Mouse (Mus musculus): ENCODE results near the gene Fscn1. TPM values are rescaled to one million over a fixed set of nuclear protein-coding genes. Genes with fewer than 3 reads are reported as not detected.

The Fscn1 gene
- total RNA-seq, 2 experiments from 2014 or later: 172 to 173 TPM

- H3K4me3 ChIP-seq: no peak overlapping the region
- DNase-seq (ENCODE audit: low spot score in 2 of 2): no peak
- H3K27ac ChIP-seq: no peak overlapping the region
- no peak for TF ChIP-seq CTCF (conservative IDR thresholded peaks at IDR 0.05)
These were observed 15.0 kb upstream of the Fscn1 start for GRCm38 (mm10) chr5:142944979-142945682.

DNA sequence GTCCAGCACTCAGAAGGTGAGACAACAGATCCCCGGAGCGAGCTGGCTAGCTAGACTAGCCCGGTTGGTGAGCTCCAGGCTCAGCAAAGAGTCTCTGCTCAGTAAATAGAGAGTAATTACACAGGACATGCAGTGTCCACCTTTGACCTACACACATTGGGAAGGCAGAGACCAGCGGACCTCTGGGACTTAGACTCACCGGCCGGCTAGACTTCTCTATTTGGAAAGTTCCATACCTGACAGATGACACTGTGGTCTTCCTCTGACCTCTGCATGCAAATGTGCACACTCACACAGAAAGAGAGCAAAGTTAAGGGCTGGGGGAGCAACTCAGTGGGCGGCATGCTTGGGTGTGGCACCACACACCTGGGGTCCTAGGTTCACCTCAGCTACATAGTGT is 12.7 kb upstream of the Fscn1 start:
- Histone ChIP-seq H3K4me3 (no peak overlapping the region), H3K27ac (no peak overlapping the region)
- no peak for TF ChIP-seq CTCF (conservative IDR thresholded peaks at IDR 0.05)
- no peak for DNase-seq (ENCODE audit: low spot score in 2 of 2)

DNA sequence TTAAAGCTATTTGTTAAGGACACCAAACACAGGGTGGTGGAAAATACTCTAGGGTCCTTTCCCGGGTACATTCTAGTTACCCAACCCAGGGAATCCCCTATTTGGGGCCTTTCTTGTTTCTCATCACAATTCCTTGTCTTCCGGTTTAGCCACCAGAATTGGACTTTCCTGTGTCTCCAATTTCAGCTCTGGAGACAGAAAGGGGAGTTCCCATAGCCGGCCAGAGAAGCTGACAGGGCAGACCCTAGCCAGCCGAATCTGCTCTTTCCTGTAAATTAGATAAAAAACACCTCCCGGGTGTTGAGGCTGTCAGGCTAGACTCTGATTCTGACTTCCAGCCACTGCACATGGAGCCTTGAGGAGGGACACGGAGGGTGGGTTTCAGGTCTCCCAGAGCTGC is 10.6 kb upstream of the Fscn1 start:
- no peak overlapping the region for H3K27ac ChIP-seq
- H3K4me3 ChIP-seq: no peak overlapping the region
- TF ChIP-seq CTCF (conservative IDR thresholded peaks at IDR 0.05): no peak
- no peak for DNase-seq (ENCODE audit: low spot score in 2 of 2)

DNA sequence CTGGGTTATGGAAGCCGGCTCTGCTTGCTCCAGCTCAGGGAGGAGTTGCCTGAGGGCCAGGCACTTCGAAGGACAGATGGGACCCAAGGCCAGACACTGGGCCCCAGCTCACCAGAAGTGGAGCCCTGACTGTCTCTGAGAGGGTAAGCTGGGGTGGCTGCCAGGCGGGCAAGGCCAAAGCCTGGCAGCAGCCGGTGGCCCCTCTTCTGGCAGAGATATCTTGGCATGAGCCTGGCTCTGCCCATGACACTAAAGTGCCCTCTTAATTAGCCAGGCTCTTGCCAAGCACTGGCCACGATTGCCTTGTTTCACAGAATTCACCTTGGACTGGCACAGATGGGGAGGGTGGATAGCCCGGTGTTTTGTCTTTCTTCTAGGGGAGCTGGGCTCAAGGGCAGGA is 9.7 kb upstream of the Fscn1 start:
- TF ChIP-seq CTCF (conservative IDR thresholded peaks at IDR 0.05): no peak
- H3K4me3 ChIP-seq: no peak overlapping the region
- DNase-seq (ENCODE audit: low spot score in 2 of 2): no peak
- no peak overlapping the region for H3K27ac ChIP-seq

DNA sequence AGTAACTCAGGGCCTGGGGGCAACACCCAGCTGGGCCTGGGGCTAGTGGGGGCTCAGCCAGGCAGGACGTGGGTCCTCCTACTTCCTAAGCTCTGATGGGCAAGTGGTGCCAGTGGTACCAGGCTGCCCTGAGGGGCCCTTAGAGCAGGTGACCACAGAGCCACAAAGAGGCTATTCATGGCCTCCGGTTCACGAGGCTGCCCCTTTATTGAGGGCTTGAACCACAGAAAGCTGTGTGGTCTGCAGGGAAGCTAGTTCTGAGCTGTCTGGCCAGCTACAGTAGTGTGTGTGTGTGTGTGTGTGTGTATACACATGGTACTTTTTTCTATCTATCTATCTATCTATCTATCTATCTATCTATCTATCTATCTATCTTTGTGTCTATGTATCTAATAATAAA is 6.5 kb upstream of the Fscn1 start:
- Histone ChIP-seq H3K27ac (peak overlapping the region; percentile 75), H3K4me3 (no peak overlapping the region)
- TF ChIP-seq CTCF (conservative IDR thresholded peaks at IDR 0.05): no peak
- DNase-seq (ENCODE audit: low spot score in 2 of 2): no peak

DNA sequence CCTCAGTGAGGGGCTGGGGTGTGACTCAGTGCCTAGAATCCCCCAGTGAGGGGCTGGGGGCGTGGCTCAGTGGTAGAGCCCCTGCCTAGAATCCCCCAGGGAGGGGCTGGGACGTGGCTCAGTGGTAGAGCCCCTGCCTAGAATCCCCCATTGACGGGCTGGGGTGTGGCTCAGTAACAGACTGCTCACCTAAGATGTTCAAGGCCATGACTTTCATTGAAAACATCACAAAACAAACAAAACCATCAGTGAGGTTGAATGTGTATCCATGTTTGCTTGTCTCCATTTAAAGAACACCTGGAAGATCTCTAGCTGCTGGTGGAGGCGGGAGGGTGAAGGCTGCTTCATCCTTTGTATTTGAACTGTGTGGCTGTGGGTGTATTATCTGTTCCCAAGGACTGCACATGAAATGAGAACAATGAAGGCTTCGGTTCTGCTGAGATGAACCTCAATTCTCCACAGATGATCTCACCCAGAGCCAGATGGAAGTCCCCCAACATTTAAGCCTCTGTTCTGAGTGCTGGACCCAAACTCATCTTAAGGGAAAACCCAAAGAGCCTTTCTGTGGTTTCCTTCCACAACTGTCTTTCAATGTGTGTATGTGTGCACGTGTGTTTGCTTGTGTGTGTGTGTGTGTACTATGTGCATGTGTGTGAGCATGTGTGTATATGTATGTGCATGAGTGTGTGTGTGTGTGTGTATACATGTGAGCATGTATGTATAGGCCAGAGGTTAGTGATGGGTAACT is 3.0 kb upstream of the Fscn1 start:
- no peak overlapping the region for H3K27ac ChIP-seq
- no peak for TF ChIP-seq CTCF (conservative IDR thresholded peaks at IDR 0.05)
- DNase-seq (ENCODE audit: low spot score in 2 of 2): no peak
- H3K4me3 ChIP-seq: no peak overlapping the region

DNA sequence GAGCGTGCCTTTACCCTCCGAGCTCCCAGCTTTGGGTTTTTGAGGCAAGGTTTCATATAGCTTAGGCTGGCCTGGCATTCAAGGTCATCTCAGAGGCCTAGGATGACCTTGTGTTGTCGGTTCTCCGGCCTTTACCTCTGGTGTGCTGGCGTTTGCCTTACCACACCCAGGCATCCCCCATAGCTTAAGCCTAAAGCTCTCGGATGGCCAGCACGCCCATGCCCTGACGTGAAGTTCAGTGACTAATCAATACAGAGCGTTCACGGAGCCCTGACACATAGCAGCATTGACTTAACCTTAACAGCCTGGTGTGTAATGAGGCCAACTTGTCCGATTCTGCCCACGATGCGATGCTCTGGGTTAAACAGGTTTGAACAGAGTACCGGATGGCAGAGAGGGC is 1.7 kb upstream of the Fscn1 start:
- TF ChIP-seq CTCF (conservative IDR thresholded peaks at IDR 0.05): no peak
- H3K4me3 ChIP-seq: no peak overlapping the region
- DNase-seq (ENCODE audit: low spot score in 2 of 2): no peak
- H3K27ac ChIP-seq: no peak overlapping the region

DNA sequence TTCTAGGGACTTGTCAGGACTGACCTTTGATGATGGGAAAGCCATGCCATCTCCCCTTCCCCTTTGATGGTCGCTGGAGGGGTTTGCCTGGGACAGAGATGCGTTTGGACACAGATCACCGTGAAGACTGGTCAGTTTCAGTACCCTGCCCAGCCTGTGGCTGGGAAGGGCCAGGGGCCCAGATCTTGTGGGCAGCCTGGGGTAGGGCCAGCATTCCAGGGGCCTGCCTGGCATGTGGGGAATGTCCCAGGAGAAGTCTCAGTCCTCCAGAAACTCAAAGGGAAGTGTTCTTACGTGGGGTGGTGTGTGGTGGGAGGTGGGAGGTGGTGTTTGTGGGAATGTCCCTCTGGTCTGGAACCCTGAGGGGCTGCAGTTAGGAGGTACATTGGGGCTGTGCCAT is 987 bp upstream of the Fscn1 start:
- Histone ChIP-seq H3K4me3 (no peak overlapping the region), H3K27ac (no peak overlapping the region)
- DNase-seq (ENCODE audit: low spot score in 2 of 2): no peak
- no peak for TF ChIP-seq CTCF (conservative IDR thresholded peaks at IDR 0.05)

GRCm38 (mm10) chr5:142960775-142961271 is 680 bp downstream of the Fscn1 start:
- TF ChIP-seq CTCF (conservative IDR thresholded peaks at IDR 0.05): no peak
- H3K27ac ChIP-seq: peak overlapping the region; percentile 94
- no peak for DNase-seq (ENCODE audit: low spot score in 2 of 2)
- H3K4me3 ChIP-seq: peak overlapping the region; percentile 79

GRCm38 (mm10) chr5:142961398-142961880 is 1.3 kb downstream of the Fscn1 start:
- Histone ChIP-seq H3K27ac (peak overlapping the region; percentile 94), H3K4me3 (peak overlapping the region; percentile 79)
- no peak for TF ChIP-seq CTCF (conservative IDR thresholded peaks at IDR 0.05)
- no peak for DNase-seq (ENCODE audit: low spot score in 2 of 2)

DNA sequence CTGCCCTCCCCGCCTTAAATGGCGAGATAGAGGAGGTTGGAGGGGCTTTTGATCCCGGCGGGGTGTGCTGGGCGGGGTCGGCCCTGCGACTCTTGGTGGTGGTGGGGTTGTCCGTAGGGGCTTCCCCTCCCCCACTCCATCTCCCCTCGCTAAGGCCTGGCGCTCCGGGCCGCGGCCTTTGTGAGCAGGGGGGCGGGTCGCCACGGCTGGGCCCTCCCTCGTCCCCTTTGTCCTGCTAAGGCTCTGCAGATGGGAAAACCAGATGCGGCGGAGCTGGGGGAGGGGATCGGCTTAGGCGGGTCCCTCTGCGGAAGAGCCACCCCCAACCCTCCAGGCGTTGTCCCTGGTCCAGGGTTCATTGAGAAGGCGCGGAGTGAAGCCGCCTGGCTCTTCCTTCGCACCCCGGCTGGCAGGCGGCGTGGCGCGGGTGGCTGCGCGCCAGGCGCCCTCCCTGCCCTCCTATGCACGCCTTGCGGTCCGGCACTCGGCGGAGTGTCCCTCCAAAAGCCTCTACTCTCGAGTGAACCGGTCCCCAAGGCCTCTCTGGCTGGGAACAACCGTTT is 1.8 kb downstream of the Fscn1 start:
- Histone ChIP-seq H3K4me3 (peak overlapping the region; percentile 79), H3K27ac (peak overlapping the region; percentile 94)
- DNase-seq (ENCODE audit: low spot score in 2 of 2): no peak
- no peak for TF ChIP-seq CTCF (conservative IDR thresholded peaks at IDR 0.05)

DNA sequence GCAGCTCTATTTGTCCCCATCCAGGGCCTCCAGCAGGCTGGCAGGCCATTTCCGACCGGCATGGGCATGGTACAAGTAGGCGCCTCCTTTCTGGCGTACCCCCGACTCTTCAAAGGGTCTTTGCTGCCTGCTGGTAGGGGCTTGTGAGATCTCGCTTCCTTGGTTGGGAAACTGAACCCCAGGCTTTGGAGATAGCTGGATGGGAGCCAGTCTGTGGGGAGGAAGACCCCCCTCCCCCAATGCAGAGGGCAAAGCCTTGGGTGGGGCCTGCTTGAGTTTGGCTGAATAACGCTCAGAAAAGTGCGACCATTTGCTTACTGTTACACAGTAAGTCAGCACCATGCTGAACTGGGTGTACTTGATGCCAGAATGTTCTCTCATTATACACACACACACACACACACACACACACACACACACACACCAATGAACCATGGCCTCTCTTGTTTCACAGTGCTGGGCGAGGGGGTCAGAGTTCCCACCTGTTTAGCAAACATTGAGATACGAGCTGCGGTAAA is 2.4 kb downstream of the Fscn1 start:
- H3K27ac ChIP-seq: peak overlapping the region; percentile 94
- no peak for DNase-seq (ENCODE audit: low spot score in 2 of 2)
- H3K4me3 ChIP-seq: peak overlapping the region; percentile 79
- TF ChIP-seq CTCF (conservative IDR thresholded peaks at IDR 0.05): no peak
